Mouse (Mus musculus): Measurements from ENCODE around the gene Sdk1. TPM values are rescaled to one million over a fixed set of nuclear protein-coding genes. Genes with fewer than 3 reads are reported as not detected.

Gene Sdk1
- polyA plus RNA-seq, 1 experiment: not detected

DNA sequence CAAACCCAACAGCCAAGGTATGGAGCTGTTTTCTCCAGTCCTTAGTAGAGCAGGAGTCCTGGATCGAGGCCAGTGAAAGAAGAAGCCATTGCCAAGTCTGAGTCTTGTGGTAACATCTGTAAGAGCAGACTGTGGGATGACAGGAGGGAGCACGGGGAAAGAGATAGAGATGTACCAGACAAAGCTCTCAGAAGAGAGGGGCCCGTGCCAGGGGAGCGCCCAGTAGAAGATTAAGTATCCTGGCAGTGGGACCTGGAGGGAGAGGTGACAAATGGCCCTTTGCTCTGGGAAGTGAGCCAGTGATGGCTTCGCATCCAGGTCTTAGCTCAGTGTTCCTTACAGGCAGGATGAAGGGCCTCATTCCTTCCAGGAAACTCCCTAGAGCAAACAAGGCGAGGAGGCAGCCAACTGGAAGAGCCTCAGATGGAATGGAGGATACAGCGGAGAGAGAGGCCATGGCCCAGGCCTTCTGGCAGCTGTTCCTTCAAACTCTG lies 450.2 kb downstream of the Sdk1 start:
- Histone ChIP-seq H3K36me3 (replicated peaks; ENCODE audit: low read length) (no peaks in the 10 kb centered on the region), H3K9me3 (peaks cover 73% of the 10 kb centered on the region)
- no peak for TF ChIP-seq FLI1 (IDR thresholded peaks at IDR 0.05; ENCODE audit: low read length)
- TF ChIP-seq GATA1 (IDR thresholded peaks at IDR 0.05; ENCODE audit: borderline replicate concordance, low read length): no peak

GRCm38 (mm10) chr5:141693716-141694115 lies 452.4 kb downstream of the Sdk1 start:
- Histone ChIP-seq H3K4me3 (replicated peaks) (no peak overlapping the region), H3K36me3 (replicated peaks; ENCODE audit: low read length) (no peaks in the 10 kb centered on the region), H3K4me1 (no peaks in the 10 kb centered on the region), H3K9me3 (peaks cover 70% of the 10 kb centered on the region), H3K27me3 (replicated peaks) (no peaks in the 10 kb centered on the region)
- no peak for TF ChIP-seq GATA1 (IDR thresholded peaks at IDR 0.05; ENCODE audit: borderline replicate concordance, low read length)
- no peak for TF ChIP-seq FLI1 (IDR thresholded peaks at IDR 0.05; ENCODE audit: low read length)

More for the DNA sequence above, 450.2 kb downstream of the Sdk1 start:
- Histone ChIP-seq H3K27me3 (replicated peaks) (no peaks in the 10 kb centered on the region), H3K4me3 (replicated peaks) (no peak overlapping the region), H3K4me1 (no peaks in the 10 kb centered on the region)

GRCm38 (mm10) chr5:141694901-141695300 lies 453.6 kb downstream of the Sdk1 start:
- peaks cover 63% of the 10 kb centered on the region for H3K9me3 ChIP-seq
- no peak overlapping the region for H3K4me3 ChIP-seq (replicated peaks)
- H3K27me3 ChIP-seq (replicated peaks): no peaks in the 10 kb centered on the region
- no peaks in the 10 kb centered on the region for H3K36me3 ChIP-seq (replicated peaks; ENCODE audit: low read length)
- no peaks in the 10 kb centered on the region for H3K4me1 ChIP-seq
- no peak for TF ChIP-seq GATA1 (IDR thresholded peaks at IDR 0.05; ENCODE audit: borderline replicate concordance, low read length)
- no peak for TF ChIP-seq FLI1 (IDR thresholded peaks at IDR 0.05; ENCODE audit: low read length)

- Histone ChIP-seq H3K4me1 (no peaks in the 10 kb centered on the region), H3K9me3 (peaks cover 53% of the 10 kb centered on the region), H3K4me3 (replicated peaks) (no peak overlapping the region), H3K27me3 (replicated peaks) (no peaks in the 10 kb centered on the region), H3K36me3 (replicated peaks; ENCODE audit: low read length) (no peaks in the 10 kb centered on the region)
- TF ChIP-seq FLI1 (IDR thresholded peaks at IDR 0.05; ENCODE audit: low read length) (no peak), GATA1 (IDR thresholded peaks at IDR 0.05; ENCODE audit: borderline replicate concordance, low read length) (no peak)
These were observed 457.1 kb downstream of the Sdk1 start for GRCm38 (mm10) chr5:141698406-141698805.

GRCm38 (mm10) chr5:141720751-141721150 lies 479.5 kb downstream of the Sdk1 start:
- no peaks in the 10 kb centered on the region for H3K36me3 ChIP-seq (replicated peaks; ENCODE audit: low read length)
- no peak overlapping the region for H3K4me3 ChIP-seq (replicated peaks)
- no peaks in the 10 kb centered on the region for H3K4me1 ChIP-seq
- H3K9me3 ChIP-seq: peaks cover 18% of the 10 kb centered on the region
- H3K27me3 ChIP-seq (replicated peaks): no peaks in the 10 kb centered on the region
- no peak for TF ChIP-seq FLI1 (IDR thresholded peaks at IDR 0.05; ENCODE audit: low read length)
- TF ChIP-seq GATA1 (IDR thresholded peaks at IDR 0.05; ENCODE audit: borderline replicate concordance, low read length): no peak

- H3K9me3 ChIP-seq: peaks cover 36% of the 10 kb centered on the region
- no peaks in the 10 kb centered on the region for H3K27me3 ChIP-seq (replicated peaks)
- H3K4me1 ChIP-seq: no peaks in the 10 kb centered on the region
- H3K4me3 ChIP-seq (replicated peaks): no peak overlapping the region
- no peaks in the 10 kb centered on the region for H3K36me3 ChIP-seq (replicated peaks; ENCODE audit: low read length)
- TF ChIP-seq FLI1 (IDR thresholded peaks at IDR 0.05; ENCODE audit: low read length) (no peak), GATA1 (IDR thresholded peaks at IDR 0.05; ENCODE audit: borderline replicate concordance, low read length) (no peak)
These were observed 486.7 kb downstream of the Sdk1 start for GRCm38 (mm10) chr5:141727968-141728367.

DNA sequence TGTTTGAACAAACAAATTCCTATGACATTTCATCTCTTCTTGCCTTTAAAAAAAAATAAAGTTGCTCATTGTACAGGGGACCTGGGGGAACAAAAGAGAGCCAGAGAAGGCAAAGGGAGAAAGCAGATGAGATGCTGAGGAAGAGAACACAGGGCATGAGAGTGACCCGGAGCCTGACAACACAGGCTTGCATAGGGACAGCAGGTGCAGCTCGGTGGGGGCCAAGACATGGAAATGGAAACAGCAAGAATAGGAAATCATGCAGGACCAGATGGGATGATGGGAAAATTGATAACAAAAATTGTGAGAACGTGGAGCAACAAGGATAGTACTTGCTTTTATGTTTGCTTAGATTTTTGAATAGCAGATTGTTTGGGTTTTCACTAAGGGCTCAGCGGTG lies 488.7 kb downstream of the Sdk1 start:
- Histone ChIP-seq H3K4me3 (replicated peaks) (no peak overlapping the region), H3K27me3 (replicated peaks) (no peaks in the 10 kb centered on the region), H3K9me3 (peaks cover 30% of the 10 kb centered on the region), H3K36me3 (replicated peaks; ENCODE audit: low read length) (no peaks in the 10 kb centered on the region), H3K4me1 (no peaks in the 10 kb centered on the region)
- TF ChIP-seq GATA1 (IDR thresholded peaks at IDR 0.05; ENCODE audit: borderline replicate concordance, low read length) (no peak), FLI1 (IDR thresholded peaks at IDR 0.05; ENCODE audit: low read length) (no peak)

GRCm38 (mm10) chr5:141738725-141739124 lies 497.4 kb downstream of the Sdk1 start:
- Histone ChIP-seq H3K27me3 (replicated peaks) (no peaks in the 10 kb centered on the region), H3K4me3 (replicated peaks) (no peak overlapping the region), H3K36me3 (replicated peaks; ENCODE audit: low read length) (no peaks in the 10 kb centered on the region), H3K9me3 (peaks cover 59% of the 10 kb centered on the region), H3K4me1 (no peaks in the 10 kb centered on the region)
- no peak for TF ChIP-seq FLI1 (IDR thresholded peaks at IDR 0.05; ENCODE audit: low read length)

DNA sequence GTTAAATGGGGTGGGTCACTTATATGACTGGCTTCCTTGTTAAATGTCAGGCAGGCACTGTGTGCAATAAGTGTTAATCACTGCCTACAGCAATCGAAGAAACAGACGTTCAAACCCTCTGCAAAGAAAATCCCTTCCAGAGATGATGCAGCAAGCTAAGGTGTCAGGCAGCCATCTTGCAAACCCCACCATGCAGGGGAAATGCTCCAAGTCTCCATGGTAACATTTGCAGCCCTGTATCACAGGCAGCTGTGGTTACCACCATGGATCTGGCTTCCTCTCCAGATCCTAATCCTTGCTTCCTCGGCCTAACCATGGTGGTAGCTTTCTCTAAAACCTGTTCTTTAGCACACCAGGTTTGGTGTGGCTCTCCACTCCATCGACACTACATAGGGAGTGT lies 507.5 kb downstream of the Sdk1 start:
- TF ChIP-seq FLI1 (IDR thresholded peaks at IDR 0.05; ENCODE audit: low read length) (no peak), GATA1 (IDR thresholded peaks at IDR 0.05; ENCODE audit: borderline replicate concordance, low read length) (no peak)
- H3K36me3 ChIP-seq (replicated peaks; ENCODE audit: low read length): no peaks in the 10 kb centered on the region
- H3K4me3 ChIP-seq (replicated peaks): no peak overlapping the region

DNA sequence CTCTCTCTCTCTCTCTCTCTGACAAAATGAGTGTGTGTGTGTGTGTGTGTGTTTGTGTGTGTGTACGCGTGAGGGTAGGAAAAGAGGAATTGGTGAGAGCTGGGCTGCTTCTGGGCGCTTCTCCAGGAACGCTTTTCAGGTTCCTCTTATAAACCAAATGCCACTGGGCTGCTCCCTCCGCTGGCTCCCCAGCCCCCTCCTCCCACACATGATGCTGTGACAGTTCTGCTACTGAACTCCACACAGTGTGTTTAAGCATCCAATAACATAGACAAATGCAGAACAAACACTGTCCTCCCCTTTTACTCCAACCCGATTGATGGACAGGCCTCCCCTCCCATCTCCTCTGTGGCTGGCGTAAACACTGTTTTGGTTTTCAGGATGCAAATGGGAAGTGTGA lies 513.0 kb downstream of the Sdk1 start:
- Histone ChIP-seq H3K36me3 (replicated peaks; ENCODE audit: low read length) (no peaks in the 10 kb centered on the region), H3K27me3 (replicated peaks) (no peaks in the 10 kb centered on the region), H3K9me3 (peaks cover 35% of the 10 kb centered on the region), H3K4me3 (replicated peaks) (no peak overlapping the region), H3K4me1 (no peaks in the 10 kb centered on the region)
- TF ChIP-seq FLI1 (IDR thresholded peaks at IDR 0.05; ENCODE audit: low read length): no peak
- no peak for TF ChIP-seq GATA1 (IDR thresholded peaks at IDR 0.05; ENCODE audit: borderline replicate concordance, low read length)

More for the DNA sequence above, 507.5 kb downstream of the Sdk1 start:
- no peaks in the 10 kb centered on the region for H3K4me1 ChIP-seq
- no peaks in the 10 kb centered on the region for H3K27me3 ChIP-seq (replicated peaks)
- peaks cover 29% of the 10 kb centered on the region for H3K9me3 ChIP-seq

- Histone ChIP-seq H3K4me3 (replicated peaks) (no peak overlapping the region), H3K4me1 (no peaks in the 10 kb centered on the region), H3K27me3 (replicated peaks) (no peaks in the 10 kb centered on the region), H3K9me3 (peaks cover 52% of the 10 kb centered on the region), H3K36me3 (replicated peaks; ENCODE audit: low read length) (no peaks in the 10 kb centered on the region)
- TF ChIP-seq FLI1 (IDR thresholded peaks at IDR 0.05; ENCODE audit: low read length): no peak
- no peak for TF ChIP-seq GATA1 (IDR thresholded peaks at IDR 0.05; ENCODE audit: borderline replicate concordance, low read length)
These were observed 517.6 kb downstream of the Sdk1 start for GRCm38 (mm10) chr5:141758885-141759284.

Data from megakaryocyte, embryonic 14.5 days (primary cell).